Mouse (Mus musculus): ENCODE measurements at regions not wholly inside any gene's neighbourhood (a gene's known extent, or its start where the extent isn't known, plus 50 kb on each side); places are given as distances from the start of the nearest gene placed in this dataset.

DNA sequence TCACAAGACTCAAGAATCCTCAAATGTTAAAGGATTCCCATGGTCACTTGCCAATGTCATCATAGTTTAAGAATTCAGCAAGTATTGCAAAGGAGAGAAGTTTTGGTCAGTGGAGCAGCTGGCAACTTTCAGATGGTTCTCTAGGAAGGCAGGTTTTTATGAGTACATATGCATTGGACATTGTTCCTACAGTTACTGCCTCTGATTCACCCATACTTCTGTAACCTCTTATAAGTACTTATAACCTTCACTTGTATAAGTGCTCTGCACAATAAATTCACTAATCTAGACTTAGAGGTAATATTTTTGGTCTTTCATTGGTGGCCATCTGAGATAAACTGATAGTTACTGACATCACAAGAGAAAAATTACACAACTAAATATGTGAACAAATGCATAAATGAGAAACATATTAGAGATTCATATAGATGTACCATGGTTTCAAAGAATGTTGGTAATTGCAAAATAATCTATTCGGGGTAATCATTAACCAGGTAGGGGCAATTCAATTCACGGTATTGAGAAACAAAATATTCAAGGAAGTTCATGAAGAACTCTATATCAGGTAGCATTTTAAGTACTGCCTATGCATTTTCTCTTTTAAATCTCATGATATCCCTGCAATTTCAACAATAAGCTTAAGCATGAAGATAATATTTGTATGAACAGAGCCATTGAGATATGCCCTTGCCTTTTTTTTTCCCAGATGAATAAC, 1059.6 kb downstream of the Pla2g4a start:
- no peak for DNase-seq (ENCODE audit: low spot score)

- no peak for DNase-seq (ENCODE audit: low spot score)
These were observed 1090.3 kb downstream of the Pla2g4a start for GRCm38 (mm10) chr1:148870788-148871187.

GRCm38 (mm10) chr1:148863582-148863981, 1097.5 kb downstream of the Pla2g4a start:
- no peak for DNase-seq (ENCODE audit: low spot score)

DNA sequence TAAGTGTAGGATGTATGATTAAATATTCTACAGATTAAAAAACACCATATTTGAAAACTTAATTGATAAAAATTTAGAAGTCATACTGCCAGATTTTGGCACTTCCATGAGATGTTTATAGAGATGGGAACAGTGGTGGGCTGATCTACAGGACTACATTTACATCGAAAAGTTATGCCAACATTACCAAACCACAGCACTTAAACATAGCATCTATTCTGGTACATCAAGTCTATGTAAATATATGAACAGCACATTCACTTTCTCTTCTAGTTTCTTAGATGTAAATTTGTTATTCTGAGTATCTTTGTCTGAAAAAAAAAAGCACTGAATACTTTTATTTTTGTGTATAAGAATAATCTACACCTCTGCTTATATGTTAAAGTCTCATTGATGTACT, 1108.1 kb downstream of the Pla2g4a start:
- DNase-seq (ENCODE audit: low spot score), result no peak

DNA sequence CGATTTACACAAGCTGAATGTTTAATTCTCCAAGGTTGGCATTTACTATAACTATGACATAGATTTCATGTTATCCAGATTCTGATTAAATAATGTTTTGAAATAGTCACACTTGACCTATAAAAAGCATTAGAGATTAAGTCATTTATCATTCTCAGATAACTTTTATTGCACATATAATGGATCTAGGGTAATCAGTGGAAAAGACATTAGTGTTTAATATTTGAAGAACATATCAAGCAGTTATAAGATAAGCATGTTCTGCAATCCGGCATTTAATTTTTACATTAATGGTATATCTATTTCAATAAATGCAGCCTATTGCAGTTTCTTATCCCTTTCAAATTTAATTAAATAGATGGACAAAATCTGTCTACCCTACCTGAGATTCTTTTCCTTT, 1114.5 kb downstream of the Pla2g4a start:
- DNase-seq (ENCODE audit: low spot score), result no peak

DNA sequence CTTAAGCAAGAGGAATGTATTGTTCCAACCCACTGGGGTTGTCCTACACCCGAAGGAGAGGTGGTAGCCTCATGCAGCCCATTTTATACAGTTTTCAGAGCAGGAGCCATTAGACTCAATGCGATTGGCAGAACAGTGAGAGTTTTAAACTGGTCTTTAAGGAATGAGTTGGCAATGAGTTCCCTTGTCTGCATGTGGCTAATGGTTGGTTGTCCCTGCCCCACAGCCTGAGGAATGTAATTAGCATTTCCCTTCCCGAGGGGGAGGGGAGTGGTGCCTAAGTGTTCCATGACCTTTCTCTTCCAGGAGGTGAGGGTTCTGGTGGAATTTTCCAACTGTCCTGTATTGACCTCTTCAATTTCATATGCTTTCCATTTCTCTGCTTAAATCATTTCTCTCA, 1137.9 kb downstream of the Pla2g4a start:
- DNase-seq (ENCODE audit: low spot score), result no peak

DNA sequence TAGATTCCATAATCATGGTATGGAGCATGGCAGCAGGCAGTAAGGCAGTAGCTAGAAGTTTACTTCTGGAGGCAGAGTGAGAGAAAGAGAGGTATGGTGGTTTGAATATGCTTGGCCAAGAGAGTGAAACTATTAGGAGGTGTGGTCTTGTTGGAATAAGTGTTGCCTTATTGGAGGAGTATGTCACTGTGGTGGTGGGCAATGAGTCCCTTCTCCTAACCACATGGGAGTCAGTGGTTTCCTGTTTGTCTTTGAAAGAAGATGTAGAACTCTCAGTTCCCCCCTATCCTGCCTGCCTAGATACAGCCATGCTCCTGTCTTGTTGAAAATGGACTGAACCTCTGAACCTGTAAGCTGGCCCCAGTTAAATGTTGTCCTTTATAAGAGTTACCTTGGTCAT, 1152.4 kb downstream of the Pla2g4a start:
- no peak for DNase-seq (ENCODE audit: low spot score)

DNA sequence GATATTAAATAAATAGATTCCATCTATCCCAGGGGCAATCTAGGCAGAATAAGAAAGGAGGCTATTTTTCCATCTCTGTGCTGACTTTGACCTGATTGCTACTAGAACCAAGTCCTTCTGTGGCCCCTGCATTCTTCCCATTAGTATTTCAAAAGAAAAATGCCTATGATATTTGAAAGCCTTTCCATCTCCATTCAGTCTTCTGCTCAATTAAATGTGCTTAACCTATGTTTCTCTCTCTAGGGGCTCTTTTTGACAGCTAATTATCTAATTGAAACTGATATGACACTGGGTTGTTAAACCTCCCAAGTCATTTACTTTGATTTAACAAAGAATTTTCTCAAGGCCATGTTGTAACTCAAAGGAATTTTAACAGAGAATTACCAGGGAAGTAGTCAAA, 1164.0 kb downstream of the Pla2g4a start:
- no peak for DNase-seq (ENCODE audit: low spot score)

DNA sequence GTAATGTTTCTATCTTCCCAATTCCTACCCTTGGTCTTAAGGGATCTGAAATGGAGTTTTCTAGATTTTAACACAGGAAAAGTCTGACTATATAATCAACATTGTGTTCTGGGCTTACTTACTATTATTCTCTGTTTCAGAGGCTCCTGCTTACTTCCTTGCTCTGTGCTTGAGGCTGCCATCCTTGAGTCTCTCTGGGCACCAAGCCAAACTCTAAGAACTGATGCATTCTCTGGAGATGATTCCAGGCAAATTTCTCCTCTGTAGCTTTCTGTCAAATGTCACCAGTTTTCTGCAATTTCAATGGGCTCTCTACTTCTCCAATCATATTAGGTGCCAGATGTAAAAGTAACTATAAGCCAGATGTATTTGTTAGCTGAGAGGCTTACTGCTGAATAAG, 1210.3 kb downstream of the Pla2g4a start:
- no peak for DNase-seq (ENCODE audit: low spot score)

GRCm38 (mm10) chr1:148722106-148722505, 1239.0 kb downstream of the Pla2g4a start:
- no peak for DNase-seq (ENCODE audit: low spot score)

DNA sequence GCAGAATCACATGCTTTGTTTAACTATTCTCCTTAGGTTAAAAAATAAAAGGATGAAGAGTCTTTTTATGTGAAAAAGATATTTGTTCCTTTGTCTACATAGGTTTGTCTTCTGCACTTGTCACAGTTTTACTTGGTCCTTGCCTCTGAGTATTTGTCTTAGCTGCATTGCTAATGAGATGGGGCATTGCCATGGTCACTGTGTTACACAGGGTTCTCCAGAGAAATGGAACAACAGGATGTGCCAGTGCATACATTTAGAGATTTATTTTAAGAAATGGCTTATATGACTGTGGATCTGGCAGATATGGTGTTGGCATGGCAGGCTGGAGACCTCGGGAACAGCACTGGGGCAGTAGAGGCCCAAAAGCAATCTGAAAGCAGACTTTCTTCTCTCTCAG, 1239.7 kb downstream of the Pla2g4a start:
- no peak for DNase-seq (ENCODE audit: low spot score)

DNA sequence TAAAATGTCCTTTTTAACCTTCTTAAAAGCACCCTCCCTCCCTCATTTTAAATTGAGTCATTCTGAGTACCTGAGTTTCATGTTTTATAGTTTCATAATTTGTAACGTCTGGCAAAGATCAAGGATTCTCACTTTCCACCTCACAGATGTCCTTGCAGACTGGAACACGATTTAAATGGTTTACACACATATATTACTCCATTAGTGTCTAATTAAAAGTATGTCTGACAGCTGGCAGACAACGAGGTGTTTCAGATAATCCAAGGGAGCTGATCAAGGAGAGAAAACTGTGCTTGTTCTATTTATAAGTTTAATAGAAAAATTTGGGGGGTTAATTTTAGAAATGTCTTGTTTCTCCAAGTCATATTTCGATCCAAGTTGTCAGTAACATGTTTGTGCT, 1240.1 kb downstream of the Pla2g4a start:
- DNase-seq (ENCODE audit: low spot score), result no peak

- no peak for DNase-seq (ENCODE audit: low spot score)
These were observed 1253.0 kb downstream of the Pla2g4a start for GRCm38 (mm10) chr1:148708084-148708483.

DNA sequence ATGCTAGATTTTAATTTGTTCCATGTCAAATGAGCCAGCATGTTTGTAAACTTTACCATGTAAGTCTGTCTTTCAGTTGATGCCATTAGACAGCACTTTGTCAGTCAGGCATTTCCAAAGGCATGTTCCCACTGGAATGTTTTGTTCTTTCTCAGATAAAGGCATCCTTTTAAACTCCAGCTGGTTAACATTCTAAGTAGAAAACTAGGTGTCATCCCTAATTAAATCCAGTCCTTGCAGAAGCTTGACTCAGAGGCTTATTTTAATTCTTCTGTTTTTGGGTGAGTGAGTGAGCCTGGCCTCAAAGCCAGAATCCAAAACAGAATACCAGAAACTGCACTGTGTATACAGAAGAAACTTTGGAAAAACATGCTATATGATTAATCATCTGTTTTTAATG, 1253.4 kb downstream of the Pla2g4a start:
- no peak for DNase-seq (ENCODE audit: low spot score)

GRCm38 (mm10) chr1:148706271-148706807, 1254.8 kb downstream of the Pla2g4a start:
- DNase-seq (ENCODE audit: low spot score), result no peak

DNA sequence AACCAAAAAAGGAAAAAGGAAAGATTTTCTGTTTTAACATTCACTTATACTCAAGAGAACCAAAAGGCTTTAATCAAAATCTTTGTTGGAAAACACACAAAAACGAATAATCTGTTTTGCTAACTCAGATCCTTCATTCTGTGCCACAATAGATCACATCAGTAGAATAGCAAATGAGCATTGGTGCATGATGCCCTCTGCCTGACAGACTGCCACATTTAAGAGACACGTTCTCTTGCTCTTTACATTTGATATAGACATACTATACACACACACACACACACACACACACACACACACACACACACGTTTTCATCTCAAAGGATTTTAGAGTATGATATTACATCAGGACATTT, 1260.5 kb downstream of the Pla2g4a start:
- DNase-seq (ENCODE audit: low spot score), result no peak

GRCm38 (mm10) chr1:148699854-148700598, 1261.1 kb downstream of the Pla2g4a start:
- no peak for DNase-seq (ENCODE audit: low spot score)

- no peak for DNase-seq (ENCODE audit: low spot score)
These were observed 1271.0 kb downstream of the Pla2g4a start for GRCm38 (mm10) chr1:148690085-148690484.

GRCm38 (mm10) chr1:148689618-148690017, 1271.5 kb downstream of the Pla2g4a start:
- no peak for DNase-seq (ENCODE audit: low spot score)

- DNase-seq (ENCODE audit: low spot score), result no peak
These were observed 1285.6 kb downstream of the Pla2g4a start for GRCm38 (mm10) chr1:148675516-148675915.

- DNase-seq (ENCODE audit: low spot score), result no peak
These were observed 1296.7 kb downstream of the Pla2g4a start for GRCm38 (mm10) chr1:148664409-148664808.

- DNase-seq (ENCODE audit: low spot score), result no peak
These were observed 1304.1 kb downstream of the Pla2g4a start for GRCm38 (mm10) chr1:148656990-148657389.

Data from embryo, embryonic 10 days (tissue).